Mouse (Mus musculus) embryonic fibroblast, embryonic 13.5 days (primary cell): Measurements from ENCODE around the gene Hdhd5. TPM values are rescaled to one million over a fixed set of nuclear protein-coding genes. Genes with fewer than 3 reads are reported as not detected.

Source experiments
- H3K27ac ChIP-seq: 2 replicates; pipeline ENCODE4 v1.5.1; 2012; ENCODE audit warnings: low read length, control low read depth, inconsistent platforms; ENCODE audit not compliant: insufficient read depth
- H3K4me1 ChIP-seq: 2 replicates; pipeline ENCODE4 v1.6.1; 2011; ENCODE audit warnings: low read length; ENCODE audit not compliant: control insufficient read depth, insufficient read depth
- H3K4me3 ChIP-seq: 2 replicates; pipeline ENCODE4 v1.5.1; 2011; ENCODE audit warnings: mild to moderate bottlenecking, control low read depth, low read length; ENCODE audit not compliant: insufficient read depth
- CTCF ChIP-seq: IDR thresholded peaks from 2 replicates; pipeline ENCODE4 v1.5.1; 2011; ENCODE audit warnings: mild to moderate bottlenecking, control low read depth, low read length, moderate library complexity, borderline replicate concordance; ENCODE audit not compliant: insufficient read depth
- POLR2A ChIP-seq: IDR thresholded peaks from 2 replicates; pipeline ENCODE4 v1.6.1; 2011; ENCODE audit warnings: low read depth, mild to moderate bottlenecking, control low read depth, low read length, moderate library complexity
- polyA plus RNA-seq: library from polyadenylated mRNA; stranded (reverse); fragments of >200 nt; gene quantifications from 2 replicates; pipeline ENCODE4 v1.2.4, GENCODE M21; 2011; ENCODE audit warnings: low read depth; ENCODE audit not compliant: missing spikeins, insufficient read length

Hdhd5 gene
- polyA plus RNA-seq: 8.5 and 10.9 TPM in 2 replicates

DNA sequence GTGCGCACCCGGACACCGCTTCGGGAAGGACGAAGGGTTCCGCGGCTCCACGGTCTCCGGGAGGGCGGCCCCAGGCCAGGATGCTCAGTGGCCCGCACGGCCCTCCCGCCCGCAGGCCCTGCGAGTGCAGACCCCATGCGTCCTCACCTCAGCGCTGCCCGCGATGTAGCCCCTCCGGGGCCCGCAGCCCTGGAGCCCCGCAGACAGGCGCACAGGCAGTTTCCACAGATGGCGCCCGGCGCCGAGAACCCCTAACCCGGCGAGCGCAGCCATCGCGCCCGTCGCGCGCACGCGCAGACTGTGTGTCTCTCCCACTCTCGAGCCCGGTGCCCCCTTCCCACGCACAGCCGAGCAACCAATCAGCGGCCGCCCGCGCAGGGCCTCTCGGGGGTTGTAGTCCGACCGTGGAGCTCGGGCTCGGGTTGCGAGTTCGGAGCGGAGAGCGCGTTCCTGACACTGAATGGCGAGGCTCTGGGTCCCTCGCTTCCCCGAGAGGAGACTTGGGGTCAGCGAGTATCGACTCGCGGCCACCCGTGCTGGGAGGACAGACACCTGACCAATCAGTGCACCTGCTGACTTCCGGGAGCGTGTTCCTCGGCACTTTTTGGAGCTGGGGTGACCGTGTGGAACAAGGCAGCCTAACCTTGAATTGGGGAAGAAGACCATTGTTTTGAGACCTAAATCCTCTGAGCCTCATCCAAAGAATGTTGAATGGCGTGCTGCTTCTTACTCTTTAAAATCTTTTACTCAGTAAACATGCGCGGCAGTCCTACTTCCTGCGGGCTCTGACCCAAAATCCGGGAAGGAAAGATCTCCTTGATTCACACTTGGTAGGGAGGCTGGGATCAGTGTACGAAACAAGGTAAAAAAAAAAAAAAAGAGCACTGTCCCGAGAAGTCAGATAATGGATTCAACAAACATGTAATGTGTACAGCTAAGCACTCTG lies at the start of gene Hdhd5:
Hdhd5 (minus strand) TSS at position 300 of the 946 bp plus-strand sequence.
- peak within 1 kb of the TSS; percentile 64 for H3K4me3 ChIP-seq
- no peak within 1 kb of the TSS for H3K27ac ChIP-seq
- no peaks in the 10 kb centered on the region for H3K4me1 ChIP-seq
- TF ChIP-seq CTCF (no peak), POLR2A (peak; percentile 93)

DNA sequence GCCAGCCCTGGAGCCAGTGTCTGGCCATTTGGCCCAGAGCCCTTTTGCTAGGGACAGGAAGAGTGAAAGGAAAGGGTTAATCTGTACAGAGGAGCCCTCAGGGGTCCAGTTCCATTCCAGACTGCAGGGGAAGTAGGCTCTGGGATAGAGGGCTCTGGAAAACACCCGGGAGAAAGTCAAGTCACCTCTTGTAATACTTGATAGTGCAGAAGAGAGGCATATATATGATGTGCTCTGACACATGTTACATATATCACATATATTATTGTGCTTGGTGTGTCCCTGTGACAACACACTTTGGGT lies 49.5 kb upstream of the Hdhd5 start:
- Histone ChIP-seq H3K4me3 (no peak overlapping the region), H3K27ac (no peak overlapping the region), H3K4me1 (no peaks in the 10 kb centered on the region; the same call in 1 of the 2 replicates)
- TF ChIP-seq POLR2A: no peak
- TF ChIP-seq CTCF: no peak

DNA sequence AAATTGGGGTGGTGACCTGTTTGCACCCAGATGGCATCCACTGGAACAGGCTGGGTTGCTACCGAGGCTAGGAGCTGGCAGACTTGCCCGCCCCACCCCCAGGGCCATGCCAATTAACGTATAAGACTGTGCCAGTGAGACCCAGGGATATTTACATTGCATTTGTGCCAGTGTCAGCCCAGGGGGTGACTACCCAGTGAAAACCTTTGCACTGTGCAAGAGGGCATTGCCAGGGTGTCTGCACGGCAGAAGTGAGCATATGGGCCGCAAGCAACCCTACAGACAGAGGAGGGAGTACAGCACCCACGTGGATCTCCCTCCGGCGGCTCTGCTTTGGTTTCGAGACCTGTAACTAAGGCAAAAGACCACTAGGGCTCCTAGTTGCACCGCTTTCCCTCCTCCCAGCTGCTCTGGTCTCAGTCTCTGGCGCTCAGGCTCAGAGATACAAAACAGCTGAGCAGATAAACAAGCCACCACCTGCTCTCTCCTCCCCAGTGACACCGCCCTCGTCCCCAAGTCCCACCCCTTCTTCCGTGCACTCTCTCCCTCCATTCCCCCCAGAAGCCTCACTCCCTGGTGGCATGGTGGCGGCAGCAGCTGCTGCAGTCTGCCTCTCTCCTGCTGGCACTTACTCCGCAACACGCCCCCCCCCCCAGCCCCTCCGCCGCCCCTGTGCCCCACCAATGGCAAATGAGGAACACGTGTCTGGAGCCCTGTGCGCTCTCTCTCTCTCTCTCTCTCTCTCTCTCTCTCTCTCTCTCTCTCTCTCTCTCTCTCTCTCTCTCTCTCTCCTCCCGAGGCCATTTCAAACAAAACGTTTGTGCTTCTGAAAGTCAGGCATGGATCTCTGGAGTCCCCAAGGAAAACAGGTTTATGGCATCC lies 49.0 kb upstream of the Hdhd5 start:
- peak overlapping the region; percentile 8; the same call in 1 of the 2 replicates for H3K4me3 ChIP-seq
- no peak overlapping the region for H3K27ac ChIP-seq
- no peaks in the 10 kb centered on the region; the same call in 1 of the 2 replicates for H3K4me1 ChIP-seq
- TF ChIP-seq POLR2A: no peak
- TF ChIP-seq CTCF: no peak

DNA sequence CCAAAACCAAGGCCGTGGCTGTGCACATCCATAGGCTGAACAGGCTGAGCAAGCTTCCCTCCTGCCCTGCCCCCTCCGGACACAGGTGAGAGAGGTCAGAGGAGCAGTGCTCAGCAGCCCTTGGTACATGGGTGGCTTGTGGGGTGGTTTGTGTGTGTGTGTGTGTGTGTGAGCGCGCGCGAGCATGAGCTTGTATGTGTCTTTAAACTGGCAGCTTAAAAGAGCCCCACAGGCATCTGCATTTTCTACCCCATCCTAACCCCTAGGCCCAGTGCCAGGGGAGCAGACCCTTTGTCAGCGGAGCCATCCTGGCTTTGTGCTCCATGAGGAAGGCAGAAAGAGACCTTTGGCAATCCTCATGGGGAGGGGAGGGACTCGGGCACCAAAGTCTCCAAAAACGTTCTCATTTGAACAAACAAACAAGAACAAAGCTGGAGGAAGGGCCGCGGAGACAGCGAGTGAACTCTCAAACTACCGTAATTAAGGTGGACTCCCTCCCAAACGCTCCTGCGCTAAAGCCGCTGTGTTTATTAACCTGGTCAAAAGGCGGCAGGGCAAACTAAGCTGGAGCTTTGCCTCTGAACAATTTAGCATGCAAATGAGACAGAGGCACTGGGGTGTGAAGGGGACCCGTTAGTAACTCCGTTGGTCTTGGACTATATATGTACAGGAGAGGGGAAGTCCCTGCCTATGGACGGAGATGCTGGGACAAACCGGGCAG lies 48.2 kb upstream of the Hdhd5 start:
- Histone ChIP-seq H3K4me3 (no peak overlapping the region), H3K27ac (no peak overlapping the region), H3K4me1 (no peaks in the 10 kb centered on the region; the same call in 1 of the 2 replicates)
- no peak for TF ChIP-seq CTCF
- TF ChIP-seq POLR2A: no peak

DNA sequence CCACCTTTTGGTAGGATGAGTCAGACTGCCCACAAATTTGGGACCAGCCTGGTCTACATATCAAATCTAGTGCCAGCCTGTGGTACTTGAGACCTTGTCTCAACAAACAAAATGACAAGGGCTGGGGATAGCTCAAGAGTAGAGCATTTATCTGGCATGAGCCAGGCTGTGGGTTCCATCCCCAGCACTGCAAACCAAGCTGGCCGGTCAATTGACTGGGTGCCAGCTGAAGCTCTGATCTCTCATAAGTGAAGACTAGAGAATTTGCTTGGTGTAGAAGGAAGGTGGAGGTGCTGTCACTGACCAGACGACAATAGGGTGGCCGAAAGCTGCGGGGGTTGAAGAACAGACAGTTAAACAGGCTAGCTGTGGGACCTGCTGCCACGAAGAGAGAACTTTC lies 47.4 kb upstream of the Hdhd5 start:
- Histone ChIP-seq H3K4me3 (no peak overlapping the region), H3K4me1 (no peaks in the 10 kb centered on the region; the same call in 1 of the 2 replicates), H3K27ac (no peak overlapping the region)
- TF ChIP-seq POLR2A (no peak), CTCF (no peak)

DNA sequence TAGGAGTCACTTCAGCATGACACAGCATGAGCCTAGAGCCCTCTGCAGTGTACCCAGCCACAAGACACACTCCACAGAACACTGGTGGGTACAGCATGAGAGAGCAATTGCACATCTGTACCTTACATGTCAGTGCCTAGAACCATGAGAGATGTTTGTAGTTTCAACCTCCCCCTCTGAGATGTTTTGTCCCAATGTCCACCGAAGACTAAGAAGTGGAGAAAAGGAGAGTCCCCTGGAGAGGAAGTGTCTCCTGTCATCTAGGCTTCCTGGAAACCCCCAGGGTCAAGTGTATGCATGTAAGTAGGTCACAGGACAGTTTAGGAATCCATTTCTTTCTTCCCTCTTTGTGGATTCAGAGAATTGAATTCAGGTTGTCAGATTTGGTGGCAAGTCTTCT lies 41.3 kb upstream of the Hdhd5 start:
- TF ChIP-seq CTCF: no peak
- TF ChIP-seq POLR2A: no peak
- Histone ChIP-seq H3K4me3 (no peak overlapping the region), H3K4me1 (no peaks in the 10 kb centered on the region), H3K27ac (no peak overlapping the region)

DNA sequence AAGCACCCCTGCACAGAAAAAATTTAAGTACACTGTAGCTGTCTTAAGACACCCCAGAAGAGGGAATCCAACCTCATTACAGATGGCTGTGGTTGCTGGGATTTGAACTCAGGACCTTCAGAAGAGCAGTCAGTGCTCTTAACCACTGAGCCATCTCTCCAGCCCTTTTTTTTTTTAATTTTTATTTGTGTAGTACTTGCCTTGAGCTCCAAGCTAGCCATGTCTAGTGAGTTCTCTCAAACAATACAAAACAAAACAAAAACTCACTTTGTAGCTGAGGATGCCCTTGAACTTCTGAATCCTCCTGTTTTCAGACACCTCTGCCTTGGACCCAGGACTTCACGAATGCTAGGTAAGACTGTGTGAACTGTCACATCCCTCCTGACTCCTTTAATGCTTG lies 37.1 kb upstream of the Hdhd5 start:
- H3K4me3 ChIP-seq: no peak overlapping the region
- H3K4me1 ChIP-seq: no peaks in the 10 kb centered on the region
- TF ChIP-seq CTCF (no peak), POLR2A (no peak)
- no peak overlapping the region for H3K27ac ChIP-seq

DNA sequence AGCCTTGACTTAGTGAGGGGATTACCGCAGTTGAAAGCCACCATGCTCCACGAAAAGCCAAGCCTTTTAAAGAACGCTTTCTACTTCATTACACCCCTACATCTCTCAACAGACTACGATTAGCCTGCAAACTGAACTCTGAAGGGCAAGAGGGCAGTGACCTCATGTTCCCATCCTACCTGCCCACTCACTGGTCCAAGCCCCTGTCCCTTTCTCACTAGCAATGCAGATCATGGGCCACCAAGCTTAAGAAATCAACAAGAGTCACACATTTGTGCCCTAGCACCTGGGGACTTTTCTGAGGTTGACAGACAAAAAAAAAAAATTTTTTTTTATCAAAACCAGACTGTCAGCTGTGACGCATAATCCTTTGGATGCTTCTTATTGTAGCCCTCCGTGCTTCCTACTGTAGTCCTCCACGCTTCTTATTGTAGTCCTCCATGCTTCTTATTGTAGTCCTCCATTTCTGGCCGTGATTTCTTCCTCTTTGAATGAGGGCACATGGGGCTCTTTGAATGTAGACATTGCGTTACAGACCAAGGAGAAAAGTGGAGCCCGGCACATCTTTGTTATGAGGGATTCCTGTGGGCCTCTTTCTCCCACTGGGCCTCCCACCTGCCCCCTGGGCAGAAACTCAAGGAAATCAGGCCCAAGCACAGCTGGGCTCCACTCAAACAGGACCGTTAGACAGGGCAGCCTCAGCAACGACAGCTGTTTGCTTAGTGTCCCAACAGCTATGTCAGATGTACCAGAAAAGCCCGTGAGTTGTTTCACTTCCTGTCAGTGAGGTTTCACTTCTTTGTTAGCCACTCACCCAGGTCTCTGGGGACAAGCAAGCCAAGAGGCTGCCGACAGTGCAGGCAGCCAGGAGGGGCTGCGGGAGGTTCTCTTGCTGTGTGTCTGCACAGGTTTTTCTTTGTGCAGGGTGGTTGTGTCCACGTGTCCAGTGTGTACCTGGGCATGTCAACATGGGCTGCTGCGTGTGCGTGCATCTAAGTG lies 36.1 kb upstream of the Hdhd5 start:
- no peaks in the 10 kb centered on the region for H3K4me1 ChIP-seq
- H3K4me3 ChIP-seq: no peak overlapping the region
- no peak overlapping the region for H3K27ac ChIP-seq
- TF ChIP-seq CTCF (no peak), POLR2A (no peak)
